Mouse (Mus musculus) G1E-ER4 (cell line): Measurements from ENCODE around the gene Ccr10. TPM values are rescaled to one million over a fixed set of nuclear protein-coding genes. Genes with fewer than 3 reads are reported as not detected.

Experiments
- GATA1 ChIP-seq: IDR thresholded peaks from one replicate; pipeline ENCODE4 v1.8.0; 2012; ENCODE audit warnings: low read length, inconsistent platforms
- polyA plus RNA-seq: library from polyadenylated mRNA; stranded (reverse); fragments of >175 nt; gene quantifications from 2 replicates; pipeline ENCODE4 v1.2.3, GENCODE M21; 2012

The Ccr10 gene
- polyA plus RNA-seq, 1 experiment, result not detected

GRCm38 (mm10) chr11:101190913-101191907 lies 16.0 kb upstream of the Ccr10 start:
- TF ChIP-seq GATA1, result no peak

GRCm38 (mm10) chr11:101190181-101190912 lies 15.1 kb upstream of the Ccr10 start:
- TF ChIP-seq GATA1, result no peak

GRCm38 (mm10) chr11:101189495-101190180 lies 14.4 kb upstream of the Ccr10 start:
- peak; percentile 59 for TF ChIP-seq GATA1

GRCm38 (mm10) chr11:101188166-101188805 lies 13.0 kb upstream of the Ccr10 start:
- TF ChIP-seq GATA1, result no peak

GRCm38 (mm10) chr11:101187541-101187940 lies 12.3 kb upstream of the Ccr10 start:
- TF ChIP-seq GATA1, result no peak

- TF ChIP-seq GATA1, result no peak
Observed at GRCm38 (mm10) chr11:101186526-101187247, 11.4 kb upstream of the Ccr10 start.

- no peak for TF ChIP-seq GATA1
Observed at GRCm38 (mm10) chr11:101185441-101185840, 10.2 kb upstream of the Ccr10 start.

GRCm38 (mm10) chr11:101184984-101185383 lies 9.7 kb upstream of the Ccr10 start:
- TF ChIP-seq GATA1, result no peak

- no peak for TF ChIP-seq GATA1
Observed at GRCm38 (mm10) chr11:101182771-101183517, 7.7 kb upstream of the Ccr10 start.

GRCm38 (mm10) chr11:101181961-101182360 lies 6.7 kb upstream of the Ccr10 start:
- no peak for TF ChIP-seq GATA1

GRCm38 (mm10) chr11:101180846-101181740 lies 5.8 kb upstream of the Ccr10 start:
- TF ChIP-seq GATA1, result no peak

GRCm38 (mm10) chr11:101180261-101180660 lies 5.0 kb upstream of the Ccr10 start:
- TF ChIP-seq GATA1, result no peak

GRCm38 (mm10) chr11:101179306-101179705 lies 4.1 kb upstream of the Ccr10 start:
- TF ChIP-seq GATA1, result no peak
